Mouse (Mus musculus) myocyte (in vitro differentiated cells): ENCODE data around the gene Rabgap1l. TPM values are rescaled to one million over a fixed set of nuclear protein-coding genes. Genes with fewer than 3 reads are reported as not detected.

Source experiments
- H3K27me3 ChIP-seq: one replicate; pipeline ENCODE4 v1.6.1; 2011; ENCODE audit not compliant: control insufficient read depth, insufficient read depth, insufficient read length
- H3K36me3 ChIP-seq: one replicate; pipeline ENCODE4 v1.6.1; 2011; ENCODE audit not compliant: control insufficient read depth, insufficient read depth
- H3K4me2 ChIP-seq: one replicate; pipeline ENCODE4 v1.6.1; 2011; ENCODE audit warnings: low read depth, control low read depth
- H3K4me3 ChIP-seq: one replicate; pipeline ENCODE4 v1.5.1; 2011; ENCODE audit warnings: mild to moderate bottlenecking, control low read depth, moderate library complexity
- H3K79me2 ChIP-seq: one replicate; pipeline ENCODE4 v1.6.1; 2011; ENCODE audit not compliant: control insufficient read depth, insufficient read depth
- H3ac ChIP-seq: one replicate; pipeline ENCODE4 v1.6.1; 2011; ENCODE audit not compliant: control insufficient read depth, insufficient read length
- CEBPB ChIP-seq: IDR thresholded peaks from 2 replicates; pipeline ENCODE4 v1.6.1; 2011; ENCODE audit warnings: mild to moderate bottlenecking, moderate library complexity; ENCODE audit not compliant: poor library complexity, insufficient read depth, severe bottlenecking
- E2F4 ChIP-seq: IDR thresholded peaks from one replicate; pipeline ENCODE4 v1.6.1; 2011; ENCODE audit warnings: mild to moderate bottlenecking, control low read depth, moderate library complexity; ENCODE audit not compliant: insufficient read depth
- MAX ChIP-seq: IDR thresholded peaks from one replicate; pipeline ENCODE4 v1.6.1; 2011; ENCODE audit warnings: low read depth, mild to moderate bottlenecking, control low read depth
- MYOD1 ChIP-seq, 3 experiments: IDR thresholded peaks; one replicate each; pipeline ENCODE4 v1.6.1; 2011; ENCODE audit warnings: control low read depth in 2 of 3, low read depth in 2 of 3, mild to moderate bottlenecking in 2 of 3, moderate library complexity in 1 of 3; ENCODE audit not compliant: insufficient read length in 2 of 3, control insufficient read depth in 1 of 3
- MYOG ChIP-seq, 3 experiments: IDR thresholded peaks; one replicate each; pipeline ENCODE4 v1.6.1; 2011; ENCODE audit warnings: control low read depth in 2 of 3, low read depth in 2 of 3, mild to moderate bottlenecking in 2 of 3; ENCODE audit not compliant: insufficient read length in 2 of 3, control insufficient read depth in 1 of 3, insufficient read depth in 1 of 3
- POLR2A ChIP-seq: IDR thresholded peaks from one replicate; pipeline ENCODE4 v1.6.1; 2011; ENCODE audit warnings: low read depth, mild to moderate bottlenecking, control low read depth, moderate library complexity; ENCODE audit not compliant: insufficient read length
- POLR2AphosphoS2 ChIP-seq: IDR thresholded peaks from one replicate; pipeline ENCODE4 v1.6.1; 2011; ENCODE audit warnings: low read depth, control low read depth; ENCODE audit not compliant: insufficient read length
- REST ChIP-seq: IDR thresholded peaks from one replicate; pipeline ENCODE4 v1.6.1; 2011; ENCODE audit warnings: mild to moderate bottlenecking, control low read depth, moderate library complexity; ENCODE audit not compliant: insufficient read depth, insufficient read length
- SRF ChIP-seq: IDR thresholded peaks from one replicate; pipeline ENCODE4 v1.6.1; 2011; ENCODE audit warnings: low read depth; ENCODE audit not compliant: control insufficient read depth, insufficient read length
- TCF12 ChIP-seq: IDR thresholded peaks from one replicate; pipeline ENCODE4 v1.6.1; 2011; ENCODE audit warnings: mild to moderate bottlenecking, control low read depth; ENCODE audit not compliant: poor library complexity, insufficient read depth, severe bottlenecking
- TCF3 ChIP-seq: IDR thresholded peaks from one replicate; pipeline ENCODE4 v1.6.1; 2011; ENCODE audit warnings: low read depth, control low read depth; ENCODE audit not compliant: insufficient read length
- USF1 ChIP-seq: IDR thresholded peaks from one replicate; pipeline ENCODE4 v1.6.1; 2011; ENCODE audit warnings: low read depth, mild to moderate bottlenecking, control low read depth, moderate library complexity
- polyA plus RNA-seq: library from polyadenylated mRNA; unstranded; fragments of >200 nt; fragmentation: generic; extraction: Trizol; gene quantifications from one replicate; pipeline ENCODE4 v1.2.1, GENCODE M21; 2012; ENCODE audit warnings: missing spikeins

The Rabgap1l gene
- polyA plus RNA-seq, 1 experiment, result 6.3 TPM

GRCm38 (mm10) chr1:160729944-160730343 lies 63.1 kb downstream of the Rabgap1l start:
- H3K4me2 ChIP-seq, result no peak overlapping the region
- H3K36me3 ChIP-seq, result no peaks in the 10 kb centered on the region
- H3K4me3 ChIP-seq, result no peak overlapping the region
- no peak overlapping the region for H3ac ChIP-seq
- no peaks in the 10 kb centered on the region for H3K27me3 ChIP-seq
- no peak for TF ChIP-seq REST
- no peak for TF ChIP-seq MAX
- TF ChIP-seq MYOD1 (IDR thresholded peaks at IDR 0.05; ENCODE audit: control insufficient read depth in 1 of 3, insufficient read length in 2 of 3, low read depth in 2 of 3), result no peak
- no peak for TF ChIP-seq TCF12
- TF ChIP-seq MYOG (IDR thresholded peaks at IDR 0.05; ENCODE audit: control insufficient read depth in 1 of 3, insufficient read depth in 1 of 3, insufficient read length in 2 of 3, low read depth in 2 of 3), result no peak
- TF ChIP-seq USF1, result no peak
- no peak for TF ChIP-seq POLR2AphosphoS2
- no peak for TF ChIP-seq SRF
- TF ChIP-seq TCF3, result no peak
- TF ChIP-seq CEBPB, result no peak
- H3K79me2 ChIP-seq, result no peaks in the 10 kb centered on the region

GRCm38 (mm10) chr1:160717742-160718141 lies 75.3 kb downstream of the Rabgap1l start:
- H3K27me3 ChIP-seq, result no peaks in the 10 kb centered on the region
- H3K4me2 ChIP-seq, result no peak overlapping the region
- no peak overlapping the region for H3K4me3 ChIP-seq
- no peak for TF ChIP-seq MYOG (IDR thresholded peaks at IDR 0.05; ENCODE audit: control insufficient read depth in 1 of 3, insufficient read depth in 1 of 3, insufficient read length in 2 of 3, low read depth in 2 of 3)
- TF ChIP-seq TCF12, result no peak
- peaks cover 4% of the 10 kb centered on the region for H3K36me3 ChIP-seq
- H3K79me2 ChIP-seq, result no peaks in the 10 kb centered on the region
- no peak overlapping the region for H3ac ChIP-seq

- TF ChIP-seq REST, result no peak
- Histone ChIP-seq H3K4me2 (no peak overlapping the region), H3K27me3 (no peaks in the 10 kb centered on the region), H3K79me2 (no peaks in the 10 kb centered on the region), H3K36me3 (no peaks in the 10 kb centered on the region), H3ac (no peak overlapping the region), H3K4me3 (no peak overlapping the region)
These were observed 78.3 kb downstream of the Rabgap1l start for GRCm38 (mm10) chr1:160714685-160715084.

- no peak for TF ChIP-seq SRF
- TF ChIP-seq MYOG (IDR thresholded peaks at IDR 0.05; ENCODE audit: control insufficient read depth in 1 of 3, insufficient read depth in 1 of 3, insufficient read length in 2 of 3, low read depth in 2 of 3), result no peak
- no peak for TF ChIP-seq TCF3
- TF ChIP-seq MYOD1 (IDR thresholded peaks at IDR 0.05; ENCODE audit: control insufficient read depth in 1 of 3, insufficient read length in 2 of 3, low read depth in 2 of 3), result no peak
- TF ChIP-seq USF1, result no peak
- no peak for TF ChIP-seq POLR2A
- no peak for TF ChIP-seq E2F4
- TF ChIP-seq REST, result no peak
- TF ChIP-seq MAX, result no peak
- TF ChIP-seq POLR2AphosphoS2, result no peak
- no peak for TF ChIP-seq CEBPB
- no peak for TF ChIP-seq TCF12
- Histone ChIP-seq H3K4me3 (no peak overlapping the region), H3K27me3 (no peaks in the 10 kb centered on the region), H3ac (no peak overlapping the region), H3K36me3 (no peaks in the 10 kb centered on the region), H3K79me2 (no peaks in the 10 kb centered on the region), H3K4me2 (no peak overlapping the region)
These were observed 79.1 kb downstream of the Rabgap1l start for GRCm38 (mm10) chr1:160713887-160714286.

- no peaks in the 10 kb centered on the region for H3K36me3 ChIP-seq
- no peak overlapping the region for H3K4me3 ChIP-seq
- no peaks in the 10 kb centered on the region for H3K27me3 ChIP-seq
- no peak overlapping the region for H3ac ChIP-seq
- TF ChIP-seq TCF12 (no peak), POLR2A (no peak)
- no peaks in the 10 kb centered on the region for H3K79me2 ChIP-seq
- no peak overlapping the region for H3K4me2 ChIP-seq
These were observed 79.6 kb downstream of the Rabgap1l start for GRCm38 (mm10) chr1:160713383-160713782.

- Histone ChIP-seq H3K27me3 (no peaks in the 10 kb centered on the region), H3K36me3 (no peaks in the 10 kb centered on the region), H3ac (no peak overlapping the region), H3K4me3 (no peak overlapping the region), H3K4me2 (no peak overlapping the region), H3K79me2 (no peaks in the 10 kb centered on the region)
- TF ChIP-seq POLR2AphosphoS2 (no peak), E2F4 (no peak), TCF3 (no peak)
These were observed 82.5 kb downstream of the Rabgap1l start for GRCm38 (mm10) chr1:160710539-160710938.
